22 mouse cellular contexts compared by ENCODE assay signal in the genomic region with DNA sequence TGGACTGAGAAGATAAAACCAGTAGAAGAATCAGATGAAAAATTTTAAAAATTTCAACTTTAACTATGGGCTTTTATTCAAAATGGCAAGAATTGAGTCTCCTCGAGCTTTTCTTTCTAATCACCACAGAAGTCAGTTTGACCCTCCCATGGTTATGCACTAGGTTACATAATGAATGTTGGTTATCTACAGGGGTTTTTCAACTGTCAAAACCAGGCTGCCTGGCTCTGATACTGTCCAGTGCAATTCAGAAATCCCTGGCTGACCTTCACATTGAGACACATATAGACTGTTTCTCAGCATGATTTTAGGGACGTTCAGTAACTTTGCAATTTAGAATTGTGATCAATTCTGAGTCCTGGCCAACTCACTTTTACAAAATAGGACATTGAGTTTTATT.
"Had no signal": no experiment of that assay in that cellular context is flagged by ENCODE, and none has a peak within 500 bp of the region (broad histone marks: within the 10 kb centered on the region; RNA-seq: fewer than 3 reads in every experiment).

No protein-coding gene starts in this region.

- H3K9ac ChIP-seq: heart, embryonic 13.5 days; heart, embryonic 15.5 days; hindbrain, embryonic 12.5 days; hindbrain, embryonic 14.5 days; intestine, embryonic 15.5 days; limb, embryonic 12.5 days; liver, embryonic 13.5 days had no signal

- H3K4me1 ChIP-seq: heart, embryonic 15.5 days; hindbrain, embryonic 10.5 days; hindbrain, embryonic 12.5 days; intestine, embryonic 15.5 days; limb, embryonic 10.5 days; limb, embryonic 12.5 days had no signal

- H3K27me3 ChIP-seq: heart, embryonic 13.5 days; heart, embryonic 15.5 days; hindbrain, embryonic 12.5 days; intestine, embryonic 15.5 days; limb, embryonic 12.5 days; liver, embryonic 13.5 days had no signal

- H3K9me3 ChIP-seq: heart, embryonic 13.5 days; heart, embryonic 15.5 days; hindbrain, embryonic 10.5 days; hindbrain, embryonic 12.5 days; intestine, embryonic 15.5 days; limb, embryonic 10.5 days; limb, embryonic 12.5 days; liver, embryonic 13.5 days had no signal

- H3K27ac ChIP-seq: gastrocnemius, adult 2 months; heart, embryonic 13.5 days; heart, embryonic 15.5 days; hindbrain, embryonic 10.5 days; hindbrain, embryonic 12.5 days; hindbrain, embryonic 14.5 days; intestine, embryonic 15.5 days; layer of hippocampus, adult 2 months; left cerebral cortex, adult 2 months; limb, embryonic 10.5 days; limb, embryonic 12.5 days; liver, embryonic 13.5 days had no signal

- H3K4me3 ChIP-seq: gastrocnemius, adult 2 months; heart, embryonic 13.5 days; heart, embryonic 15.5 days; hindbrain, embryonic 10.5 days; hindbrain, embryonic 12.5 days; intestine, embryonic 15.5 days; layer of hippocampus, adult 2 months; left cerebral cortex, adult 2 months; limb, embryonic 10.5 days; limb, embryonic 12.5 days; liver, embryonic 13.5 days had no signal

- H3K36me3 ChIP-seq: heart, embryonic 13.5 days; heart, embryonic 15.5 days; hindbrain, embryonic 10.5 days; hindbrain, embryonic 12.5 days; intestine, embryonic 15.5 days; limb, embryonic 10.5 days; limb, embryonic 12.5 days; liver, embryonic 13.5 days had no signal

- DNase-seq: gastrocnemius, adult 2 months; gastrocnemius, postnatal 10 days; gastrocnemius, postnatal 25 days; heart, postnatal 14 days; heart, postnatal 4 days; kidney, adult 18-20 months; kidney, adult 8-10 months; kidney, postnatal 10 days; kidney, postnatal 25 days; kidney, postnatal 4 days; liver; liver, embryonic 13.5 days had no signal
